Mouse (Mus musculus) midbrain, embryonic 14.5 days (tissue): Measurements from ENCODE around the gene Tmem192. TPM values are rescaled to one million over a fixed set of nuclear protein-coding genes. Genes with fewer than 3 reads are reported as not detected.
"Not testable (repeated sequence)": the region's sequence is repeated elsewhere in the genome, so short reads cannot be mapped to it uniquely, and the experiment has no call there.

Source experiments
- ATAC-seq: fragments of 200-750 bp; cut with Nextera tagmentation; 2 replicates; pipeline ENCODE4 v1.8.0; 2017; ENCODE audit warnings: moderate number of reproducible peaks, moderate library complexity; ENCODE audit not compliant: low FRiP score, low TSS enrichment
- DNase-seq: peaks from one replicate; pipeline ENCODE4 v3.0.0-alpha.2; 2015
- H3K27ac ChIP-seq: fragments of 300-500 bp; sonication (generic); replicated peaks from 2 replicates; pipeline ENCODE4 v1.5.1; 2014; ENCODE audit warnings: mild to moderate bottlenecking, low read depth, low read length, moderate library complexity
- H3K27me3 ChIP-seq: fragments of 300-500 bp; sonication (generic); 2 replicates; pipeline ENCODE4 v1.6.1; 2014; ENCODE audit warnings: low read length, control low read depth, mixed read lengths; ENCODE audit not compliant: control insufficient read depth, insufficient read depth
- H3K36me3 ChIP-seq: fragments of 300-500 bp; sonication (generic); 2 replicates; pipeline ENCODE4 v1.6.1; 2014; ENCODE audit warnings: low read length, control low read depth; ENCODE audit not compliant: control insufficient read depth, insufficient read depth
- H3K4me1 ChIP-seq: fragments of 300-500 bp; sonication (generic); 2 replicates; pipeline ENCODE4 v1.6.1; 2014; ENCODE audit warnings: mild to moderate bottlenecking, antibody characterized with exemption, low read length, control low read depth; ENCODE audit not compliant: control insufficient read depth, insufficient read depth
- H3K4me2 ChIP-seq: fragments of 300-500 bp; sonication (generic); 2 replicates; pipeline ENCODE4 v1.6.1; 2014; ENCODE audit warnings: mild to moderate bottlenecking, low read length, moderate library complexity
- H3K4me3 ChIP-seq: fragments of 300-500 bp; sonication (generic); replicated peaks from 2 replicates; pipeline ENCODE4 v1.5.1; 2014; ENCODE audit warnings: low read depth, low read length
- H3K9ac ChIP-seq: fragments of 300-500 bp; sonication (generic); replicated peaks from 2 replicates; pipeline ENCODE4 v1.6.1; 2014; ENCODE audit warnings: mild to moderate bottlenecking, low read length, moderate library complexity
- H3K9me3 ChIP-seq: fragments of 300-500 bp; sonication (generic); 2 replicates; pipeline ENCODE4 v1.6.1; 2016; ENCODE audit warnings: low read length, control low read depth, mixed read lengths; ENCODE audit not compliant: control insufficient read depth
- WGBS: fragments of 180-500 bp; shearing (Covaris S2); extraction: QIAGEN DNeasy Blood & Tissue Kit; methylation state at CpG from one replicate; pipeline ENCODE4 v1.1.7; 2014; 5-methylcytosine and 5-hydroxymethylcytosine counted together
- polyA plus RNA-seq: library from polyadenylated mRNA; unstranded; fragments of >200 nt; fragmentation: Nextera tagmentation; extraction: Ambion mirVana; gene quantifications from 2 replicates; pipeline ENCODE4 v1.2.1, GENCODE M21; 2014

The Tmem192 gene
- polyA plus RNA-seq, 1 experiment from 2014 or later: 28.2 TPM

- Histone ChIP-seq H3K9ac (no peak overlapping the region), H3K4me2 (no peak overlapping the region), H3K27me3 (no peaks in the 10 kb centered on the region), H3K27ac (no peak overlapping the region), H3K36me3 (no peaks in the 10 kb centered on the region), H3K4me3 (no peak overlapping the region), H3K4me1 (no peaks in the 10 kb centered on the region), H3K9me3 (no peaks in the 10 kb centered on the region)
- WGBS: 86% methylated on average over 4 of the region's 4 CpGs
- no peak for ATAC-seq
- DNase-seq: no peak
Observed at GRCm38 (mm10) chr8:64998806-64999365, 51.9 kb downstream of the Tmem192 start.

- 82% methylated on average over 6 of the region's 6 CpGs for WGBS
- H3K4me3 ChIP-seq, H3K9me3 ChIP-seq, ATAC-seq, H3K36me3 ChIP-seq, H3K27ac ChIP-seq, H3K4me2 ChIP-seq, H3K27me3 ChIP-seq, DNase-seq, H3K4me1 ChIP-seq, H3K9ac ChIP-seq: not testable (repeated sequence)
Observed at GRCm38 (mm10) chr8:65007616-65008015, 60.6 kb downstream of the Tmem192 start.

- DNase-seq (no peak), ATAC-seq (no peak)
- 89% methylated on average over 8 of the region's 8 CpGs for WGBS
- H3K9me3 ChIP-seq: no peaks in the 10 kb centered on the region
- no peaks in the 10 kb centered on the region for H3K27me3 ChIP-seq
- H3K4me3 ChIP-seq: no peak within 1 kb of the TSS
- H3K27ac ChIP-seq: no peak within 1 kb of the TSS
- H3K36me3 ChIP-seq: no peaks in the 10 kb centered on the region
- no peak within 1 kb of the TSS for H3K4me2 ChIP-seq
- H3K9ac ChIP-seq: no peak within 1 kb of the TSS
- no peaks in the 10 kb centered on the region for H3K4me1 ChIP-seq
Observed at GRCm38 (mm10) chr8:65018423-65018822, 71.4 kb downstream of the Tmem192 start, which contains the start of the genes Trim61 and Trim60. TSS of gene Trim61 (minus strand) at chr8:65018523. TSS of gene Trim60 (minus strand) at chr8:65018584.

Other genes with a start within 250 kb of the Tmem192 start
- 173 and 174 TPM in 2 replicates for gene Msmo1, start 213.4 kb upstream of the Tmem192 start, polyA plus RNA-seq
- gene Klhl2, start 97.2 kb upstream of the Tmem192 start, polyA plus RNA-seq: 29.3 and 32.4 TPM in 2 replicates
- gene Trim75, start 40.6 kb downstream of the Tmem192 start, polyA plus RNA-seq: 0.08 and 0.18 TPM in 2 replicates
- not detected in 2 replicates for gene Trim61, start 71.3 kb downstream of the Tmem192 start, polyA plus RNA-seq
- gene Trim60, start 71.4 kb downstream of the Tmem192 start, polyA plus RNA-seq: not detected in 2 replicates
- gene Apela, start 90.2 kb downstream of the Tmem192 start, polyA plus RNA-seq: 0.93 and 1.1 TPM in 2 replicates
- gene Gm10663, start 127.8 kb downstream of the Tmem192 start, polyA plus RNA-seq: not detected in 2 replicates
- gene BC030870, start 182.4 kb downstream of the Tmem192 start, polyA plus RNA-seq: not detected in 2 replicates